Mouse (Mus musculus): ENCODE results near the gene Fam129b.

Fam129b gene

GRCm38 (mm10) chr2:32962062-32962874 is 86.4 kb downstream of the Fam129b start:
- intact Hi-C loops (cut with DNase I) = no loop called here

- intact Hi-C loops (cut with DNase I) = no loop called here
Measured at GRCm38 (mm10) chr2:32962875-32963220, 86.9 kb downstream of the Fam129b start.

- intact Hi-C loops (cut with DNase I) = no loop called here
Measured at GRCm38 (mm10) chr2:32963544-32963943, 87.6 kb downstream of the Fam129b start.

- intact Hi-C loops (cut with DNase I) = no loop called here
Measured at GRCm38 (mm10) chr2:32963981-32964380, 88.1 kb downstream of the Fam129b start.

- intact Hi-C loops (cut with DNase I) = no loop called here
Measured at GRCm38 (mm10) chr2:32964659-32965457, 88.9 kb downstream of the Fam129b start.

GRCm38 (mm10) chr2:32965511-32966183 is 89.7 kb downstream of the Fam129b start:
- intact Hi-C loops (cut with DNase I) = no loop called here

- intact Hi-C loops (cut with DNase I) = no loop called here
Measured at GRCm38 (mm10) chr2:32966184-32966688, 90.3 kb downstream of the Fam129b start.

- intact Hi-C loops (cut with DNase I) = no loop called here
Measured at GRCm38 (mm10) chr2:32966689-32967631, 91.0 kb downstream of the Fam129b start.

GRCm38 (mm10) chr2:32968024-32968614 is 92.2 kb downstream of the Fam129b start:
- intact Hi-C loops (cut with DNase I) = no loop called here

- intact Hi-C loops (cut with DNase I) = no loop called here
Measured at GRCm38 (mm10) chr2:32969326-32969725, 93.4 kb downstream of the Fam129b start.

GRCm38 (mm10) chr2:32971235-32971634 is 95.3 kb downstream of the Fam129b start:
- intact Hi-C loops (cut with DNase I) = no loop called here

- intact Hi-C loops (cut with DNase I) = no loop called here
Measured at GRCm38 (mm10) chr2:32974216-32974615, 98.3 kb downstream of the Fam129b start.

Measured in adrenal gland (tissue).